Mouse (Mus musculus) cerebellum, adult 2 months (tissue): ENCODE data around the gene Cabp1. TPM values are rescaled to one million over a fixed set of nuclear protein-coding genes. Genes with fewer than 3 reads are reported as not detected.

Experiments used
- DNase-seq, 2 experiments: peaks; one replicate each; pipeline ENCODE4 v3.0.0; 2021
- H3K27ac ChIP-seq: fragments of 200-500 bp; 2 replicates; pipeline ENCODE4 v1.5.1; 2012; ENCODE audit warnings: low read length, control low read depth, inconsistent platforms; ENCODE audit not compliant: insufficient read depth
- H3K27me3 ChIP-seq: fragments of 200-500 bp; 2 replicates; pipeline ENCODE4 v1.6.1; 2012; ENCODE audit warnings: inconsistent platforms, mild to moderate bottlenecking, low read length, moderate library complexity; ENCODE audit not compliant: control insufficient read depth, insufficient read depth
- H3K4me1 ChIP-seq: fragments of 200-500 bp; 2 replicates; pipeline ENCODE4 v1.6.1; 2011; ENCODE audit warnings: low read length; ENCODE audit not compliant: control insufficient read depth, insufficient read depth
- H3K4me3 ChIP-seq: fragments of 200-500 bp; replicated peaks from 2 replicates; pipeline ENCODE3; 2011; ENCODE audit warnings: mild to moderate bottlenecking, low read depth, low read length, control low read depth; ENCODE audit not compliant: insufficient read depth
- CTCF ChIP-seq: fragments of 200-500 bp; IDR thresholded peaks from 2 replicates; pipeline ENCODE4 v1.5.1; 2011; ENCODE audit warnings: low read depth, mild to moderate bottlenecking, control low read depth, low read length, moderate library complexity, borderline replicate concordance; ENCODE audit not compliant: insufficient read depth
- POLR2A ChIP-seq: fragments of 200-500 bp; IDR thresholded peaks from 2 replicates; pipeline ENCODE4 v1.6.1; 2011; ENCODE audit warnings: low read length, control low read depth, borderline replicate concordance; ENCODE audit not compliant: insufficient read depth
- WGBS: fragments of 180-500 bp; shearing (Covaris S2); methylation state at CpG from one replicate; pipeline ENCODE4 v1.1.7; 2018; 5-methylcytosine and 5-hydroxymethylcytosine counted together
- polyA plus RNA-seq: library from polyadenylated mRNA; depleted of rRNA; stranded (reverse); fragments of >200 nt; gene quantifications from 2 replicates; pipeline ENCODE4 v1.2.3, GENCODE M21; 2012; rRNA removed

The Cabp1 gene
- polyA plus RNA-seq, 1 experiment = 294 TPM

GRCm38 (mm10) chr5:115125211-115125871, 68.8 kb downstream of the Cabp1 start:
- 0 out of 2 replicates have a peak, but pooled peaks have one; percentile 14 for TF ChIP-seq POLR2A
- peak; percentile 96 for TF ChIP-seq CTCF
- Histone ChIP-seq H3K27ac (peak overlapping the region; percentile 76), H3K27me3 (no peaks in the 10 kb centered on the region), H3K4me1 (peaks cover 29% of the 10 kb centered on the region), H3K4me3 (peak overlapping the region; percentile 0)
- WGBS = under 1% methylated on average over 24 of the region's 24 CpGs
- DNase-seq = peak; percentile 88 to 92

DNA sequence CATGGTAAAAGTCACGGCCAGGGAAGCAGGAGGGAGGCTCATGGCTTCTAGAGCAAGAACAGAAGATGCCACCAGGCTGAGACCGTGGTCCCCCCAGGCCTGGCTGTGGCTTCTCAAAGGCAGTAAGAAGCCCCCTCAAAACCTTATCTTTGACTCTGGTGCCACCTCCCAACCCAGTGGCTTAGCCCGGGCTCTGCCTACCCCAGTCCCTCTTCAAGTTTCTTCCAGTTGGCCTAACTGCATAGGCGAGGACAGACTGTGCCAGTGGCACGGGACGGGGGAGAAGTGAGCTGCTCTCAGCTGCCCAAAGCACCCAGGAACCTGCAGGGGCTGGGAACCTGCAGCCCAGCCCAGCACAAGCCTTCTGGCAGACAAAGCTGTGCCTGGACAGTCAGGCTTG, 69.5 kb downstream of the Cabp1 start:
- no peak for DNase-seq
- 70% methylated on average over 6 of the region's 6 CpGs for WGBS
- H3K4me3 ChIP-seq = no peak overlapping the region
- no peaks in the 10 kb centered on the region for H3K27me3 ChIP-seq
- TF ChIP-seq POLR2A (no peak), CTCF (no peak)
- H3K27ac ChIP-seq = peak overlapping the region; percentile 76
- H3K4me1 ChIP-seq = peaks cover 29% of the 10 kb centered on the region

GRCm38 (mm10) chr5:115120978-115121377, 73.2 kb downstream of the Cabp1 start:
- DNase-seq = peak; percentile 69 to 81
- Histone ChIP-seq H3K27ac (peak overlapping the region; percentile 4), H3K27me3 (no peaks in the 10 kb centered on the region), H3K4me1 (peaks cover 19% of the 10 kb centered on the region), H3K4me3 (no peak overlapping the region)
- TF ChIP-seq POLR2A (no peak), CTCF (no peak)
- 14% methylated on average over 5 of the region's 5 CpGs for WGBS

DNA sequence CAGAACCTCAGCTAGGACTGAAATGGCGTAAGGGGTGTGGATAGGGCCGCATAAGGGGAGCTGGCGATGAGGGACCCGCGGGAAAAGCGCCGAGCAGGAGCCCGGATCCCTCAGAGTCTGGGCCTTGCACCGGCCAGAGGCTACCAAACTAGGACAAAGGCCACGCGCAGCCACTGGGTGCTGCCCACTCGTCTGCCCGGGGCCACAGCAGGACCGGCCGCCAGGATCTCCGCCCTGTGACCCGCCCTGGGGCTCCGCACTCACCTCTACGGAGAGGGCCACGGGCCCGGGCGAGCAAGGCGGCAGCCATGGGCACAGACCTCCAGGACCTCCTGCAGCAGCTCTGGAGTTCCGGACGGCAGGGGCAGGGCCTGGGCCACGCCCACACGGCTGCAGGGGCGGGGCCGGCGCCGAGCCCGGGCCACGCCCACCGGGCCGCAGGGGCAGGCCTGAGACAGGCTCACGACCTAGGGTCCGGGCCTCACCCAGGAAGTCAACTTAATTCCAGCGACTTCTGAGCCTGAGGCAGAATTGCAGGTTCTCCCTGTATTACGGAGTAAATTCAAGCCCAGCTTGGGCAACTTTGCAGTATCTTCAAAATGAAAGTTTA, 75.1 kb downstream of the Cabp1 start, which contains the start of gene Acads:
TSS of gene Acads (minus strand) at position 386 of the 610 bp plus-strand sequence.
- peak; percentile 60 to 64 for DNase-seq
- TF ChIP-seq CTCF = no peak
- no peak within 1 kb of the TSS for H3K27ac ChIP-seq
- WGBS = 9% methylated on average over 39 of the region's 39 CpGs
- peaks cover 7% of the 10 kb centered on the region; the same call in 1 of the 2 replicates for H3K4me1 ChIP-seq
- peak within 1 kb of the TSS; percentile 54 for H3K4me3 ChIP-seq
- no peaks in the 10 kb centered on the region for H3K27me3 ChIP-seq

Other genes with a start within 250 kb of the Cabp1 start
- 0.05 TPM in 1 of 2 replicates, not detected in the other for gene Hnf1a, start 223.3 kb downstream of the Cabp1 start, polyA plus RNA-seq
- gene Sppl3, start 183.2 kb downstream of the Cabp1 start, polyA plus RNA-seq = 64.2 and 65.0 TPM in 2 replicates
- not detected in 2 replicates for gene Gm10401, start 96.1 kb downstream of the Cabp1 start, polyA plus RNA-seq
- gene Acads, start 75.0 kb downstream of the Cabp1 start, polyA plus RNA-seq = 14.9 and 16.1 TPM in 2 replicates
- 34.0 and 36.1 TPM in 2 replicates for gene Unc119b, start 59.4 kb downstream of the Cabp1 start, polyA plus RNA-seq
- 66.0 and 80.2 TPM in 2 replicates for gene Mlec, start 36.2 kb downstream of the Cabp1 start, polyA plus RNA-seq
- 168 and 177 TPM in 2 replicates for gene Pop5, start 41.5 kb upstream of the Cabp1 start, polyA plus RNA-seq
- gene Rnf10, start 78.5 kb upstream of the Cabp1 start, polyA plus RNA-seq = 141 and 151 TPM in 2 replicates
- gene Coq5, start 85.3 kb upstream of the Cabp1 start, polyA plus RNA-seq = 39.5 and 39.8 TPM in 2 replicates
- 381 and 416 TPM in 2 replicates for gene Dynll1, start 106.6 kb upstream of the Cabp1 start, polyA plus RNA-seq
- gene Srsf9, start 132.8 kb upstream of the Cabp1 start, polyA plus RNA-seq = 60.1 and 65.0 TPM in 2 replicates
- gene Gatc, start 146.8 kb upstream of the Cabp1 start, polyA plus RNA-seq = 32.8 and 33.6 TPM in 2 replicates
- 29.7 and 30.3 TPM in 2 replicates for gene Triap1, start 146.8 kb upstream of the Cabp1 start, polyA plus RNA-seq
- gene Cox6a1, start 154.6 kb upstream of the Cabp1 start, polyA plus RNA-seq = 2,268 and 2,327 TPM in 2 replicates
- 56.5 and 60.4 TPM in 2 replicates for gene Msi1, start 235.2 kb upstream of the Cabp1 start, polyA plus RNA-seq